Mouse (Mus musculus) CH12.LX (cell line): ENCODE data around the gene Exosc7. TPM values are rescaled to one million over a fixed set of nuclear protein-coding genes. Genes with fewer than 3 reads are reported as not detected.

Experiments
- DNase-seq: peaks from one replicate; pipeline ENCODE4 v3.0.0-alpha.2; 2013; ENCODE audit errors: extremely low read depth
- H3K27ac ChIP-seq: 2 replicates; pipeline ENCODE4 v1.5.1; 2012; ENCODE audit warnings: low read depth, mild to moderate bottlenecking, control low read depth, moderate library complexity; ENCODE audit not compliant: insufficient read depth
- H3K27me3 ChIP-seq: replicated peaks from 2 replicates; pipeline ENCODE3; 2012; ENCODE audit warnings: inconsistent platforms
- H3K36me3 ChIP-seq, 2 experiments: replicated peaks in 1 of 2; 2 replicates each; pipeline versions ENCODE3 to v1.6.1; 2012; ENCODE audit warnings: inconsistent platforms in 1 of 2, low read length in 1 of 2, mild to moderate bottlenecking in 1 of 2, mixed read lengths in 1 of 2, moderate library complexity in 1 of 2; ENCODE audit not compliant: control insufficient read depth in 1 of 2, insufficient read depth in 1 of 2
- H3K4me1 ChIP-seq, 2 experiments: 2 replicates each; pipeline ENCODE4 v1.6.1; 2012; ENCODE audit warnings: inconsistent platforms in 1 of 2, moderate library complexity in 1 of 2; ENCODE audit not compliant: insufficient read depth in 2 of 2, control insufficient read depth in 1 of 2
- H3K4me2 ChIP-seq: 2 replicates; pipeline ENCODE4 v1.6.1; 2012; ENCODE audit warnings: low read depth, mild to moderate bottlenecking, control low read depth; ENCODE audit not compliant: poor library complexity, insufficient read depth, severe bottlenecking
- H3K4me3 ChIP-seq, 3 experiments: fragments of 150-350 bp in 1 of 3; sonication (generic) in 1 of 3; replicated peaks in 1 of 3; 2 replicates each; pipeline versions ENCODE3 to v1.5.1; 2011 to 2012; ENCODE audit warnings: low read depth in 2 of 3, low read length in 2 of 3, mild to moderate bottlenecking in 2 of 3, moderate library complexity in 2 of 3, control low read depth in 1 of 3, improper control_type of control experiment in 1 of 3, inconsistent platforms in 1 of 3, mixed read lengths in 1 of 3; ENCODE audit not compliant: poor library complexity in 1 of 3
- H3K79me2 ChIP-seq: replicated peaks from 2 replicates; pipeline ENCODE4 v1.6.1; 2012; ENCODE audit warnings: mild to moderate bottlenecking, moderate library complexity; ENCODE audit not compliant: control insufficient read depth, poor library complexity, insufficient read depth, severe bottlenecking; ENCODE audit errors: extremely low read depth
- H3K9ac ChIP-seq: 2 replicates; pipeline ENCODE4 v1.6.1; 2012; ENCODE audit warnings: low read depth, mild to moderate bottlenecking, control low read depth, moderate library complexity; ENCODE audit not compliant: insufficient read depth
- H3K9me3 ChIP-seq: replicated peaks from 2 replicates; pipeline ENCODE3; 2012; ENCODE audit warnings: low read length, inconsistent platforms, mixed read lengths
- E2F4 ChIP-seq: IDR thresholded peaks from 2 replicates; pipeline ENCODE4 v1.6.1; 2011; ENCODE audit warnings: low read depth, low read length, improper control_type of control experiment; ENCODE audit not compliant: insufficient replicate concordance
- EP300 ChIP-seq: IDR thresholded peaks from 2 replicates; pipeline ENCODE4 v1.6.1; 2011; ENCODE audit warnings: low read length, improper control_type of control experiment
- HCFC1 ChIP-seq: IDR thresholded peaks from 2 replicates; pipeline ENCODE4 v1.6.1; 2012; ENCODE audit warnings: low read depth, mild to moderate bottlenecking, inconsistent platforms, low read length, improper control_type of control experiment
- KAT2A ChIP-seq: IDR thresholded peaks from 2 replicates; pipeline ENCODE4 v1.6.1; 2012; ENCODE audit warnings: low read length, improper control_type of control experiment, inconsistent platforms; ENCODE audit not compliant: insufficient replicate concordance
- MAX ChIP-seq: IDR thresholded peaks from 2 replicates; pipeline ENCODE4 v1.6.1; 2011; ENCODE audit warnings: low read length, improper control_type of control experiment
- MEF2A ChIP-seq: IDR thresholded peaks from 2 replicates; pipeline ENCODE4 v1.6.1; 2014; ENCODE audit warnings: low read depth, mild to moderate bottlenecking, inconsistent platforms, low read length, improper control_type of control experiment, borderline replicate concordance
- RAD21 ChIP-seq: IDR thresholded peaks from 2 replicates; pipeline ENCODE4 v1.6.1; 2011; ENCODE audit warnings: low read depth, mild to moderate bottlenecking, low read length, improper control_type of control experiment, moderate library complexity
- RCOR1 ChIP-seq: conservative IDR thresholded peaks from 2 replicates; pipeline ENCODE4 v1.6.1; 2012; ENCODE audit warnings: low read depth, mild to moderate bottlenecking, inconsistent platforms, low read length, improper control_type of control experiment
- TCF12 ChIP-seq: IDR thresholded peaks from 2 replicates; pipeline ENCODE4 v1.6.1; 2014; ENCODE audit warnings: low read depth, mild to moderate bottlenecking, inconsistent platforms, low read length, improper control_type of control experiment
- USF1 ChIP-seq: IDR thresholded peaks from 2 replicates; pipeline ENCODE4 v1.6.1; 2014; ENCODE audit warnings: low read depth, mild to moderate bottlenecking, inconsistent platforms, low read length, improper control_type of control experiment
- USF2 ChIP-seq: conservative IDR thresholded peaks from 2 replicates; pipeline ENCODE4 v1.6.1; 2011; ENCODE audit warnings: low read depth, low read length, improper control_type of control experiment
- ZKSCAN1 ChIP-seq: IDR thresholded peaks from 2 replicates; pipeline ENCODE4 v1.6.1; 2012; ENCODE audit warnings: low read depth, inconsistent platforms, low read length, improper control_type of control experiment, borderline replicate concordance
- dilution Hi-C: fragments of 300-500 bp; cut with MboI; formaldehyde crosslinking; loops from 2 replicates; pipeline ENCODE4 v1.14.3; 2020; ENCODE audit warnings: low sequenced_read_pairs; ENCODE audit not compliant: extremely low pct_unique_long_range_greater_than_20kb, extremely low pct_ligation_motif_present
- in situ Hi-C: fragments of 300-500 bp; cut with MboI; formaldehyde crosslinking; loops from 3 replicates; pipeline ENCODE4 v1.14.3; 2019; ENCODE audit warnings: low sequenced_read_pairs, low pct_ligation_motif_present, low pct_unique_long_range_greater_than_20kb, mixed read lengths
- polyA plus RNA-seq: library from polyadenylated mRNA; unstranded; fragments of >175 nt; gene quantifications from 2 replicates; pipeline ENCODE4 v1.2.1, GENCODE M21; 2012; ENCODE audit warnings: low read depth; ENCODE audit not compliant: insufficient read length
- total RNA-seq, 2 experiments: library from RNA; depleted of rRNA; stranded (reverse); fragments of 300-350 nt in 1 of 2; fragments of >200 nt in 1 of 2; gene quantifications; 2 replicates each; pipeline ENCODE4 v1.2.3; 2012 to 2014

Gene Exosc7
- total and polyA plus RNA-seq, 3 experiments: 135 to 143 (median 139) TPM

- H3K27me3 ChIP-seq: no peaks in the 10 kb centered on the region
- DNase-seq: no peak
- H3K4me2 ChIP-seq: no peak overlapping the region
- no peak overlapping the region for H3K27ac ChIP-seq
- H3K9me3 ChIP-seq: no peaks in the 10 kb centered on the region
- no peak overlapping the region for H3K4me3 ChIP-seq
- H3K79me2 ChIP-seq: peaks cover 46% of the 10 kb centered on the region
- in situ Hi-C loops (no loop called here), dilution Hi-C loops (no loop called here)
- no peak overlapping the region for H3K9ac ChIP-seq
- peaks cover 0 to 37% of the 10 kb centered on the region in 2 experiments; a peak in 2 of 4 replicates for H3K4me1 ChIP-seq
- H3K36me3 ChIP-seq: peaks cover 32 to 57% of the 10 kb centered on the region in 2 experiments
- TF ChIP-seq RCOR1 (no peak), MAX (no peak), HCFC1 (no peak), ZKSCAN1 (no peak), USF2 (no peak), TCF12 (no peak), KAT2A (no peak), EP300 (no peak), RAD21 (no peak), MEF2A (no peak), E2F4 (no peak), USF1 (no peak)
These were observed 2.6 kb downstream of the Exosc7 start for GRCm38 (mm10) chr9:123115566-123115965.

DNA sequence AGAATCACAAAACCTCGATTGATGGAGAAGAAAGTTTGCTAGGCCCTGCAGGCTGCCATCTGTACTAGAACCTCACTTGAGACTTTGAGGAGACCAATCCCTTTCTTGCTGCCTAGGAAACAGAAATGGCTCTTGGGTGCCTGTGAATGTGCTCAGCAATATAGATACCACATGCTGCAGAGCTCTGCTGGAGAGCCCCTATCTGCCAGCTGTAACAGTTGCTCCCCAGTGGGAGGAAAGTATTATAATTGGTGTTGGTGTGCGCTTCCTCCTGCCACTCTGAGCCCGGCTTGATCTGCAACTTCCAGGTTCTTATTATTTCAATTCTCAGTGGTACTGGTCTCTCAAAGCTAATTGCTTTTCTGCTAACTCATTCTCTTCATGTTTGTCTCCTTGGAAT is 10.0 kb downstream of the Exosc7 start:
- no peaks in the 10 kb centered on the region for H3K9me3 ChIP-seq
- no peak overlapping the region for H3K4me2 ChIP-seq
- peaks cover 69 to 95% of the 10 kb centered on the region in 2 experiments for H3K36me3 ChIP-seq
- H3K79me2 ChIP-seq: peaks cover 4% of the 10 kb centered on the region
- H3K4me3 ChIP-seq: no peak overlapping the region
- no peak overlapping the region for H3K27ac ChIP-seq
- H3K4me1 ChIP-seq: no peaks in the 10 kb centered on the region; a peak in 1 of 4 replicates
- no peak for TF ChIP-seq HCFC1
- no peak for DNase-seq
- in situ Hi-C loops: no loop called here
- H3K9ac ChIP-seq: no peak overlapping the region
- dilution Hi-C loops: no loop called here
- H3K27me3 ChIP-seq: no peaks in the 10 kb centered on the region
